Mouse (Mus musculus) megakaryocyte, embryonic 14.5 days (primary cell): Measurements from ENCODE around the gene Apc2. TPM values are rescaled to one million over a fixed set of nuclear protein-coding genes. Genes with fewer than 3 reads are reported as not detected.
"Not testable (repeated sequence)": the region's sequence is repeated elsewhere in the genome, so short reads cannot be mapped to it uniquely, and the experiment has no call there.

Experiments
- H3K27me3 ChIP-seq: replicated peaks from 2 replicates; pipeline ENCODE3; 2012; ENCODE audit warnings: inconsistent platforms
- H3K36me3 ChIP-seq: replicated peaks from 2 replicates; pipeline ENCODE3; 2012; ENCODE audit warnings: low read length, inconsistent platforms, mixed read lengths
- H3K4me1 ChIP-seq: 2 replicates; pipeline ENCODE4 v1.6.1; 2012; ENCODE audit warnings: inconsistent platforms
- H3K4me3 ChIP-seq: replicated peaks from 2 replicates; pipeline ENCODE3; 2012; ENCODE audit warnings: moderate library complexity, mild to moderate bottlenecking, inconsistent platforms
- H3K9me3 ChIP-seq: 2 replicates; pipeline ENCODE4 v1.6.1; 2012; ENCODE audit warnings: inconsistent platforms
- FLI1 ChIP-seq: IDR thresholded peaks from 2 replicates; pipeline ENCODE4 v1.6.1; 2012; ENCODE audit warnings: low read length, inconsistent platforms, mixed read lengths
- GATA1 ChIP-seq: IDR thresholded peaks from 3 replicates; pipeline ENCODE4 v1.6.1; 2012; ENCODE audit warnings: mixed read lengths, low read length, inconsistent platforms, borderline replicate concordance
- polyA plus RNA-seq: library from polyadenylated mRNA; stranded (reverse); fragments of >175 nt; gene quantifications from 2 replicates; pipeline ENCODE4 v1.2.3, GENCODE M21; 2012; ENCODE audit warnings: low replicate concordance; ENCODE audit not compliant: insufficient read depth

Gene Apc2
- polyA plus RNA-seq, 1 experiment, result 0.92 TPM

GRCm38 (mm10) chr10:80342305-80342748 is 46.5 kb downstream of the Apc2 start:
- peaks cover 77% of the 10 kb centered on the region for H3K4me1 ChIP-seq
- H3K27me3 ChIP-seq, result peaks cover 15% of the 10 kb centered on the region
- H3K36me3 ChIP-seq, result peaks cover 14% of the 10 kb centered on the region
- TF ChIP-seq GATA1 (no peak), FLI1 (no peak)
- peak overlapping the region; percentile 91 for H3K4me3 ChIP-seq
- no peaks in the 10 kb centered on the region for H3K9me3 ChIP-seq

GRCm38 (mm10) chr10:80342749-80343424 is 47.1 kb downstream of the Apc2 start:
- H3K4me3 ChIP-seq, result peak overlapping the region; percentile 91
- TF ChIP-seq GATA1 (no peak), FLI1 (no peak)
- H3K4me1 ChIP-seq, result peaks cover 82% of the 10 kb centered on the region
- peaks cover 17% of the 10 kb centered on the region for H3K27me3 ChIP-seq
- peaks cover 14% of the 10 kb centered on the region for H3K36me3 ChIP-seq
- no peaks in the 10 kb centered on the region for H3K9me3 ChIP-seq

GRCm38 (mm10) chr10:80343425-80343895 is 47.7 kb downstream of the Apc2 start:
- Histone ChIP-seq H3K9me3 (no peaks in the 10 kb centered on the region), H3K27me3 (peaks cover 22% of the 10 kb centered on the region), H3K4me3 (peak overlapping the region; percentile 91), H3K4me1 (peaks cover 83% of the 10 kb centered on the region), H3K36me3 (peaks cover 14% of the 10 kb centered on the region)
- no peak for TF ChIP-seq GATA1
- no peak for TF ChIP-seq FLI1

GRCm38 (mm10) chr10:80344131-80344661 is 48.4 kb downstream of the Apc2 start:
- H3K4me3 ChIP-seq, result peak overlapping the region; percentile 91
- H3K36me3 ChIP-seq, result peaks cover 14% of the 10 kb centered on the region
- TF ChIP-seq GATA1 (0 out of 3 replicates have a peak, but pooled peaks have one; percentile 34), FLI1 (no peak)
- peaks cover 89% of the 10 kb centered on the region for H3K4me1 ChIP-seq
- H3K27me3 ChIP-seq, result peaks cover 29% of the 10 kb centered on the region
- no peaks in the 10 kb centered on the region for H3K9me3 ChIP-seq

- peaks cover 90% of the 10 kb centered on the region for H3K4me1 ChIP-seq
- no peaks in the 10 kb centered on the region for H3K9me3 ChIP-seq
- H3K36me3 ChIP-seq, result peaks cover 14% of the 10 kb centered on the region
- H3K27me3 ChIP-seq, result peaks cover 38% of the 10 kb centered on the region
- peak overlapping the region; percentile 91 for H3K4me3 ChIP-seq
- TF ChIP-seq GATA1 (no peak), FLI1 (no peak)
Observed at GRCm38 (mm10) chr10:80345122-80345521, 49.3 kb downstream of the Apc2 start.

- Histone ChIP-seq H3K27me3 (peaks cover 45% of the 10 kb centered on the region), H3K4me3 (peak overlapping the region; percentile 80), H3K36me3 (peaks cover 14% of the 10 kb centered on the region), H3K4me1 (peaks cover 90% of the 10 kb centered on the region)
- not testable (repeated sequence) for H3K9me3 ChIP-seq
Observed at GRCm38 (mm10) chr10:80345929-80346328, 50.2 kb downstream of the Apc2 start.

GRCm38 (mm10) chr10:80347514-80347967 is 51.8 kb downstream of the Apc2 start:
- Histone ChIP-seq H3K9me3 (no peaks in the 10 kb centered on the region), H3K4me3 (peak overlapping the region; percentile 93), H3K36me3 (no peaks in the 10 kb centered on the region), H3K27me3 (peaks cover 48% of the 10 kb centered on the region), H3K4me1 (peaks cover 84% of the 10 kb centered on the region)
- TF ChIP-seq GATA1 (no peak), FLI1 (no peak)

- Histone ChIP-seq H3K9me3 (no peaks in the 10 kb centered on the region), H3K4me3 (peak within 1 kb of the TSS; percentile 93), H3K4me1 (peaks cover 84% of the 10 kb centered on the region), H3K27me3 (peaks cover 54% of the 10 kb centered on the region), H3K36me3 (no peaks in the 10 kb centered on the region)
- TF ChIP-seq FLI1, result no peak
- no peak for TF ChIP-seq GATA1
Observed at GRCm38 (mm10) chr10:80348244-80348781, 52.5 kb downstream of the Apc2 start, which contains the start of gene Adamtsl5. Adamtsl5 (minus strand) TSS chr10:80348412.

- no peak overlapping the region for H3K4me3 ChIP-seq
- peaks cover 58% of the 10 kb centered on the region for H3K27me3 ChIP-seq
- peaks cover 81% of the 10 kb centered on the region for H3K4me1 ChIP-seq
- no peaks in the 10 kb centered on the region for H3K36me3 ChIP-seq
- TF ChIP-seq FLI1, result no peak
- no peaks in the 10 kb centered on the region for H3K9me3 ChIP-seq
Observed at GRCm38 (mm10) chr10:80348981-80349380, 53.2 kb downstream of the Apc2 start.

- Histone ChIP-seq H3K36me3 (no peaks in the 10 kb centered on the region), H3K4me3 (peak overlapping the region; percentile 9), H3K9me3 (no peaks in the 10 kb centered on the region), H3K4me1 (peaks cover 73% of the 10 kb centered on the region), H3K27me3 (peaks cover 70% of the 10 kb centered on the region)
- TF ChIP-seq FLI1 (no peak), GATA1 (no peak)
Observed at GRCm38 (mm10) chr10:80350292-80350691, 54.5 kb downstream of the Apc2 start.
